Mouse (Mus musculus): ENCODE data around the gene Scn3b.

DNA sequence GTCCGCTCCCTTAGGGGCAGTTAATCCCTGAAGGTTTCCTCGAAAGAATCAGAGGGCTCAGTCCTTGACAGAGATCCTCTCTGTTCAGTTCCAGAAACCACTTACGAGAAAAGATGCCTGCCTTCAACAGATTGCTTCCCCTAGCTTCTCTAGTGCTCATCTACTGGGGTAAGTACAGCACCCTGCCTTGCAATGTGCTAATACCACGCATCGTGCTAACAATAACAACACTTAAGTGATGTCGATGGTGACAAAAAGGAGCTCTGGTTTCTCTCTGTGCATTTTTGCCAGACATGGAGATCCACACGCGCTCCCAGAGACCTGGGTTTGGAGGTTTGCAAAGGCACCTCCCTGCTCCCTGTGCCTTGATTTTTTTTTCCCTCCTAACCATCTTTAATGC is 863 bp downstream of the Scn3b start:
- TF ChIP-seq EP300 (IDR thresholded peaks at IDR 0.05) (no peak), CTCF (IDR thresholded peaks at IDR 0.05) (no peak)
